Mouse (Mus musculus) midbrain, embryonic 14.5 days (tissue): ENCODE measurements around the gene Padi2. TPM values are rescaled to one million over a fixed set of nuclear protein-coding genes. Genes with fewer than 3 reads are reported as not detected.

ENCODE experiments used
- ATAC-seq: fragments of 200-750 bp; cut with Nextera tagmentation; 2 replicates; pipeline ENCODE4 v1.8.0; 2017; ENCODE audit warnings: moderate number of reproducible peaks, moderate library complexity; ENCODE audit not compliant: low FRiP score, low TSS enrichment
- DNase-seq: peaks from one replicate; pipeline ENCODE4 v3.0.0-alpha.2; 2015
- H3K27ac ChIP-seq: fragments of 300-500 bp; sonication (generic); replicated peaks from 2 replicates; pipeline ENCODE4 v1.5.1; 2014; ENCODE audit warnings: mild to moderate bottlenecking, low read depth, low read length, moderate library complexity
- H3K27me3 ChIP-seq: fragments of 300-500 bp; sonication (generic); 2 replicates; pipeline ENCODE4 v1.6.1; 2014; ENCODE audit warnings: low read length, control low read depth, mixed read lengths; ENCODE audit not compliant: control insufficient read depth, insufficient read depth
- H3K36me3 ChIP-seq: fragments of 300-500 bp; sonication (generic); 2 replicates; pipeline ENCODE4 v1.6.1; 2014; ENCODE audit warnings: low read length, control low read depth; ENCODE audit not compliant: control insufficient read depth, insufficient read depth
- H3K4me1 ChIP-seq: fragments of 300-500 bp; sonication (generic); 2 replicates; pipeline ENCODE4 v1.6.1; 2014; ENCODE audit warnings: mild to moderate bottlenecking, antibody characterized with exemption, low read length, control low read depth; ENCODE audit not compliant: control insufficient read depth, insufficient read depth
- H3K4me2 ChIP-seq: fragments of 300-500 bp; sonication (generic); 2 replicates; pipeline ENCODE4 v1.6.1; 2014; ENCODE audit warnings: mild to moderate bottlenecking, low read length, moderate library complexity
- H3K4me3 ChIP-seq: fragments of 300-500 bp; sonication (generic); replicated peaks from 2 replicates; pipeline ENCODE4 v1.5.1; 2014; ENCODE audit warnings: low read depth, low read length
- H3K9ac ChIP-seq: fragments of 300-500 bp; sonication (generic); replicated peaks from 2 replicates; pipeline ENCODE4 v1.6.1; 2014; ENCODE audit warnings: mild to moderate bottlenecking, low read length, moderate library complexity
- H3K9me3 ChIP-seq: fragments of 300-500 bp; sonication (generic); 2 replicates; pipeline ENCODE4 v1.6.1; 2016; ENCODE audit warnings: low read length, control low read depth, mixed read lengths; ENCODE audit not compliant: control insufficient read depth
- WGBS: fragments of 180-500 bp; shearing (Covaris S2); extraction: QIAGEN DNeasy Blood & Tissue Kit; methylation state at CpG from one replicate; pipeline ENCODE4 v1.1.7; 2014; 5-methylcytosine and 5-hydroxymethylcytosine counted together
- polyA plus RNA-seq: library from polyadenylated mRNA; unstranded; fragments of >200 nt; fragmentation: Nextera tagmentation; extraction: Ambion mirVana; gene quantifications from 2 replicates; pipeline ENCODE4 v1.2.1, GENCODE M21; 2014

Gene Padi2
- polyA plus RNA-seq, 1 experiment from 2014 or later: 1.7 TPM

- Histone ChIP-seq H3K4me2 (no peak overlapping the region), H3K27me3 (no peaks in the 10 kb centered on the region), H3K4me3 (no peak overlapping the region), H3K36me3 (no peaks in the 10 kb centered on the region), H3K9ac (no peak overlapping the region), H3K9me3 (no peaks in the 10 kb centered on the region), H3K4me1 (no peaks in the 10 kb centered on the region), H3K27ac (no peak overlapping the region)
- DNase-seq (no peak), ATAC-seq (no peak)
- 92% methylated on average over 4 of the region's 4 CpGs for WGBS
Observed at GRCm38 (mm10) chr4:140945571-140945970, 39.4 kb downstream of the Padi2 start.

- no peak overlapping the region for H3K27ac ChIP-seq
- no peak overlapping the region for H3K4me3 ChIP-seq
- 82% methylated on average over 4 of the region's 4 CpGs for WGBS
- no peaks in the 10 kb centered on the region for H3K4me1 ChIP-seq
- no peaks in the 10 kb centered on the region for H3K27me3 ChIP-seq
- no peak overlapping the region for H3K9ac ChIP-seq
- ATAC-seq (no peak), DNase-seq (no peak)
- H3K9me3 ChIP-seq: no peaks in the 10 kb centered on the region
- no peak overlapping the region for H3K4me2 ChIP-seq
- H3K36me3 ChIP-seq: no peaks in the 10 kb centered on the region
Observed at GRCm38 (mm10) chr4:140946048-140946447, 39.9 kb downstream of the Padi2 start.

GRCm38 (mm10) chr4:140946580-140947205 is 40.5 kb downstream of the Padi2 start:
- H3K9ac ChIP-seq: no peak overlapping the region
- ATAC-seq (no peak), DNase-seq (no peak)
- H3K36me3 ChIP-seq: no peaks in the 10 kb centered on the region
- no peaks in the 10 kb centered on the region for H3K4me1 ChIP-seq
- H3K9me3 ChIP-seq: no peaks in the 10 kb centered on the region
- no peaks in the 10 kb centered on the region for H3K27me3 ChIP-seq
- 79% methylated on average over 14 of the region's 14 CpGs for WGBS
- no peak overlapping the region for H3K27ac ChIP-seq
- H3K4me3 ChIP-seq: no peak overlapping the region
- no peak overlapping the region for H3K4me2 ChIP-seq

GRCm38 (mm10) chr4:140947487-140948440 is 41.6 kb downstream of the Padi2 start:
- Histone ChIP-seq H3K9me3 (no peaks in the 10 kb centered on the region), H3K4me3 (no peak overlapping the region), H3K4me1 (no peaks in the 10 kb centered on the region), H3K36me3 (no peaks in the 10 kb centered on the region), H3K4me2 (no peak overlapping the region), H3K9ac (no peak overlapping the region), H3K27me3 (no peaks in the 10 kb centered on the region), H3K27ac (no peak overlapping the region)
- no peak for ATAC-seq
- DNase-seq: no peak
- 83% methylated on average over 12 of the region's 12 CpGs for WGBS

GRCm38 (mm10) chr4:140948481-140948880 is 42.3 kb downstream of the Padi2 start:
- Histone ChIP-seq H3K4me3 (no peak overlapping the region), H3K9me3 (no peaks in the 10 kb centered on the region), H3K27me3 (no peaks in the 10 kb centered on the region), H3K9ac (no peak overlapping the region), H3K27ac (no peak overlapping the region), H3K4me2 (no peak overlapping the region), H3K36me3 (no peaks in the 10 kb centered on the region), H3K4me1 (no peaks in the 10 kb centered on the region)
- 85% methylated on average over 6 of the region's 6 CpGs for WGBS
- no peak for ATAC-seq
- DNase-seq: no peak

- Histone ChIP-seq H3K27ac (no peak overlapping the region), H3K9ac (no peak overlapping the region), H3K36me3 (no peaks in the 10 kb centered on the region), H3K4me3 (no peak overlapping the region), H3K4me1 (no peaks in the 10 kb centered on the region), H3K4me2 (no peak overlapping the region), H3K27me3 (no peaks in the 10 kb centered on the region), H3K9me3 (no peaks in the 10 kb centered on the region)
- ATAC-seq: no peak
- no peak for DNase-seq
- 78% methylated on average over 8 of the region's 8 CpGs for WGBS
Observed at GRCm38 (mm10) chr4:140949052-140949451, 42.9 kb downstream of the Padi2 start.

- 92% methylated on average over 16 of the region's 16 CpGs for WGBS
- no peak for DNase-seq
- Histone ChIP-seq H3K9me3 (no peaks in the 10 kb centered on the region), H3K4me2 (no peak overlapping the region), H3K36me3 (no peaks in the 10 kb centered on the region), H3K9ac (no peak overlapping the region), H3K27ac (no peak overlapping the region), H3K27me3 (no peaks in the 10 kb centered on the region), H3K4me1 (no peaks in the 10 kb centered on the region), H3K4me3 (no peak overlapping the region)
- no peak for ATAC-seq
Observed at GRCm38 (mm10) chr4:140949616-140950015, 43.5 kb downstream of the Padi2 start.

- no peaks in the 10 kb centered on the region for H3K4me1 ChIP-seq
- H3K4me2 ChIP-seq: no peak overlapping the region
- H3K9me3 ChIP-seq: no peaks in the 10 kb centered on the region
- H3K27ac ChIP-seq: no peak overlapping the region
- no peak for DNase-seq
- H3K36me3 ChIP-seq: no peaks in the 10 kb centered on the region
- 77% methylated on average over 3 of the region's 3 CpGs for WGBS
- H3K9ac ChIP-seq: no peak overlapping the region
- no peaks in the 10 kb centered on the region for H3K27me3 ChIP-seq
- no peak for ATAC-seq
- H3K4me3 ChIP-seq: no peak overlapping the region
Observed at GRCm38 (mm10) chr4:140950574-140950973, 44.4 kb downstream of the Padi2 start.
